In the genomic region with DNA sequence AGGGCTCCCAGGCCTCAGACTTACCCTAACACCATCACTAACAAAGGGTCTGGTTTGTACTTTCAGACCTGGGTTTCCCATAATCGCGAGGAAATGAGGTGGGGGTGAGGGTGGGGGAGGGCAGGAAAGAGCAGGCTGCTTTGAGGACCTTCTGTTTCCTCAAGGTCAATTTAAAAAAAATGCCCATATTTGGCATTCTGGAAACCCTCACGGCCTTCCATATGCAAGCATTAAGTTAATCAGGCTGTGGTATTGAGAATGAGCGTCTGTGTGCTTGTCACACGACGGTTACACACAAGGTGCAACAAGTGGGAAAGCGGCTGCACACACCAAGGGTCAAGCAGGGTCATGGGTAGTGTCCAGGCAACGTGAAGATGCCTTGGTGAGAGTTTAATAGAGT, we compare ENCODE assay signal across 25 mouse cellular contexts. TPM values are rescaled to one million over a fixed set of nuclear protein-coding genes. Genes with fewer than 3 reads are reported as not detected.
"Had no signal": no experiment of that assay in that cellular context is flagged by ENCODE, and none has a peak within 500 bp of the region (broad histone marks: within the 10 kb centered on the region; RNA-seq: fewer than 3 reads in every experiment).

No protein-coding gene starts in this region.

- H3K4me2 ChIP-seq: liver, embryonic 15.5 days; lung, embryonic 15.5 days; midbrain, embryonic 11.5 days; midbrain, embryonic 13.5 days; midbrain, embryonic 15.5 days; neural tube, embryonic 13.5 days; neural tube, embryonic 15.5 days; stomach, embryonic 15.5 days had no signal

- H3K9ac ChIP-seq: liver, embryonic 15.5 days; liver, postnatal 0 days; lung, embryonic 15.5 days; midbrain, embryonic 13.5 days; midbrain, embryonic 15.5 days; neural tube, embryonic 13.5 days; neural tube, embryonic 15.5 days; stomach, embryonic 15.5 days had no signal

- H3K4me3 ChIP-seq: liver, embryonic 15.5 days; lung, embryonic 15.5 days; megakaryocyte, embryonic 14.5 days; midbrain, embryonic 13.5 days; midbrain, embryonic 15.5 days; neural tube, embryonic 13.5 days; neural tube, embryonic 15.5 days; stomach, embryonic 15.5 days had no signal

- H3K4me1 ChIP-seq: midbrain, embryonic 15.5 days; neural tube, embryonic 13.5 days; neural tube, embryonic 15.5 days had no signal

- H3K9me3 ChIP-seq: liver, embryonic 15.5 days; lung, embryonic 15.5 days; midbrain, embryonic 13.5 days; midbrain, embryonic 15.5 days; neural tube, embryonic 13.5 days; neural tube, embryonic 15.5 days; stomach, embryonic 15.5 days had no signal

- H3K36me3 ChIP-seq: liver, embryonic 15.5 days; lung, embryonic 15.5 days; midbrain, embryonic 13.5 days; midbrain, embryonic 15.5 days; neural tube, embryonic 13.5 days; neural tube, embryonic 15.5 days; stomach, embryonic 15.5 days had no signal

- H3K27ac ChIP-seq: liver, embryonic 15.5 days; lung, embryonic 15.5 days; midbrain, embryonic 13.5 days; midbrain, embryonic 15.5 days; neural tube, embryonic 13.5 days; neural tube, embryonic 15.5 days; stomach, embryonic 15.5 days; stomach, postnatal 0 days had no signal

- ATAC-seq: liver, postnatal 0 days; lung, postnatal 0 days; midbrain, embryonic 13.5 days; midbrain, embryonic 15.5 days had no signal

- DNase-seq: liver, postnatal 0 days; lung, adult 2 months; lung, postnatal 14 days; lung, postnatal 36 days; retina, postnatal 1 day; right cerebral cortex, postnatal 14 days; thymus, adult 2 months; thymus, postnatal 14 days; thymus, postnatal 4 days had no signal

- H3K27me3 ChIP-seq: liver, embryonic 15.5 days; lung, embryonic 15.5 days; midbrain, embryonic 13.5 days; midbrain, embryonic 15.5 days; neural tube, embryonic 13.5 days; neural tube, embryonic 15.5 days; stomach, embryonic 15.5 days had no signal

RNA-seq across cellular contexts. Expression of gene Mymx, which starts 10.1 kb away (rescaled TPM):
- total RNA-seq: megakaryocyte progenitor cell, adult 5-6 weeks; midbrain, postnatal 0 days; monocyte, adult 5-6 weeks had no signal
- polyA plus RNA-seq: liver, postnatal 0 days; lung, adult 2 months; lung, postnatal 0 days; macrophage; midbrain, embryonic 11.5 days; midbrain, embryonic 13.5 days; midbrain, embryonic 15.5 days; midbrain, postnatal 0 days; spleen, adult 2 months had no signal

RNA-seq across cellular contexts. Expression of gene Capn11, which starts 47.1 kb away (rescaled TPM):
- total RNA-seq: monocyte, adult 5-6 weeks had no signal
- polyA plus RNA-seq: liver, postnatal 0 days; lung, adult 2 months; lung, postnatal 0 days; spleen, adult 2 months had no signal
